Mouse (Mus musculus): ENCODE measurements around the gene Hspd1. TPM values are rescaled to one million over a fixed set of nuclear protein-coding genes. Genes with fewer than 3 reads are reported as not detected.

Gene Hspd1
- total and polyA plus RNA-seq, 3 experiments, result 306 to 885 (median 775) TPM

- Histone ChIP-seq H3K9me3 (replicated peaks; ENCODE audit: insufficient read depth, low read length) (no peaks in the 10 kb centered on the region), H3K36me3 (ENCODE audit: control insufficient read depth in 1 of 2, insufficient read depth in 2 of 2, low read length in 2 of 2) (peaks cover 13 to 50% of the 10 kb centered on the region in 2 experiments), H3K79me2 (ENCODE audit: control insufficient read depth, insufficient read depth, low read length, poor library complexity) (peaks cover 4% of the 10 kb centered on the region; the same call in 1 of the 2 replicates), H3K4me3 (ENCODE audit: control insufficient read depth in 1 of 2, insufficient read depth in 1 of 2, low read depth in 2 of 2, low read length in 2 of 2) (no peak overlapping the region), H3K27ac (ENCODE audit: control insufficient read depth, low read depth, low read length) (peak overlapping the region; percentile 63), H3K9ac (ENCODE audit: control insufficient read depth, low read depth, low read length, poor library complexity, severe bottlenecking) (no peak overlapping the region), H3K27me3 (ENCODE audit: control insufficient read depth in 1 of 2, insufficient read depth in 2 of 2, low read length in 2 of 2) (no peaks in the 10 kb centered on the region), H3K4me1 (ENCODE audit: control insufficient read depth in 1 of 2, insufficient read depth in 2 of 2, low read length in 2 of 2) (peaks cover 7 to 19% of the 10 kb centered on the region in 2 experiments)
- TF ChIP-seq SIN3A (IDR thresholded peaks at IDR 0.05; ENCODE audit: low read length) (no peak), POLR2AphosphoS2 (IDR thresholded peaks at IDR 0.05; ENCODE audit: low read length) (no peak; the same call in none of the 2 replicates), ELF1 (IDR thresholded peaks at IDR 0.05; ENCODE audit: low read depth, low read length) (no peak), CTCF (IDR thresholded peaks at IDR 0.05 in 2 of 3, conservative IDR thresholded peaks at IDR 0.05 in 1 of 3; ENCODE audit: control insufficient read depth in 1 of 3, insufficient read depth in 1 of 3, low read depth in 2 of 3, low read length in 3 of 3, poor library complexity in 1 of 3, severe bottlenecking in 1 of 3) (no peak), BHLHE40 (IDR thresholded peaks at IDR 0.05; ENCODE audit: borderline replicate concordance, low read depth, low read length) (no peak), MAZ (IDR thresholded peaks at IDR 0.05; ENCODE audit: low read depth, low read length) (no peak), UBTF (IDR thresholded peaks at IDR 0.05; ENCODE audit: borderline replicate concordance, insufficient read depth, low read depth, low read length) (no peak), ZKSCAN1 (IDR thresholded peaks at IDR 0.05; ENCODE audit: low read depth, low read length) (no peak), ETS1 (IDR thresholded peaks at IDR 0.05; ENCODE audit: low read depth, low read length) (no peak), ZNF384 (IDR thresholded peaks at IDR 0.05; ENCODE audit: low read depth, low read length) (no peak)
- DNase-seq (ENCODE audit: low read depth, low spot score), result no peak
Measured at GRCm38 (mm10) chr1:55076395-55076743, 11.7 kb downstream of the Hspd1 start.

DNA sequence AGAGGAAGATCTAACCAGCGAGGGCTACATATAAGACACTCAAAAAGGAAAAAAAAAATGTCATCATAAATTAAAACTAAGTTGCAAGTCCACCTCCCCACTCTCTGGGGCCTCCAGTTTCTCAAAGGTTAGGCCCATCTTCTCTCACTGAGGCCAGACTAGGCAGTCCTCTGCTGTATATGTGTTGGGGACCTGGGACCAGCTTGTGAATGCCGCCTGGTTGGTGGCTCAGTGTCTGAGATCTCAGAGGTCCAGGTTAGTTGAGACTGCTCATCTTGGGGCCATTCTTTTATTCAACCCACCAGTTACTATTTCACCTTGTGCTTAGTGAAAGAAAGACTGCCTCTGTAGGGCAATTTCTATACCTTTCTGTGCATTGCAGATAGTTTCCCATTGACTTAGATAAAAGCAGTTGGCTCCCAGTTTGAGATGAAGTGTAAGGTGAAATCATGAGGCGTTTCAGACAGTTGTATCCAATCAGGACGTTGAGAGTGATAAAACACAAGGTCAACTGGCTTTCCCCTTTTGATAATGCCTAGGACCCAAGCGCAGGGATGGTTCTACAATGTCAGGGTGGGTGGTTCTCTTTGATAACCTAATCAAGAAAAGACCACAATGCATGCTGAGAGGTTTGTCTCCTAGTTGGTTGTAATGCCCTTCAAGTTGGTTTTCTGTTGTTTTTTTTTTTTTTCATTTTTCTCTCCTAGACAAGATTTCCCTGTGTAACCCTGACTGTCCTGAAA is 12.2 kb downstream of the Hspd1 start:
- H3K9ac ChIP-seq (ENCODE audit: control insufficient read depth, low read depth, low read length, poor library complexity, severe bottlenecking), result 0 out of 2 replicates have a peak overlapping the region, but pooled peaks have one; percentile 20
- H3K79me2 ChIP-seq (ENCODE audit: control insufficient read depth, insufficient read depth, low read length, poor library complexity), result peaks cover 2% of the 10 kb centered on the region; the same call in 1 of the 2 replicates
- peaks cover 11 to 45% of the 10 kb centered on the region in 2 experiments for H3K36me3 ChIP-seq (ENCODE audit: control insufficient read depth in 1 of 2, insufficient read depth in 2 of 2, low read length in 2 of 2)
- H3K27ac ChIP-seq (ENCODE audit: control insufficient read depth, low read depth, low read length), result peak overlapping the region; percentile 88
- no peaks in the 10 kb centered on the region for H3K9me3 ChIP-seq (replicated peaks; ENCODE audit: insufficient read depth, low read length)
- H3K27me3 ChIP-seq (ENCODE audit: control insufficient read depth in 1 of 2, insufficient read depth in 2 of 2, low read length in 2 of 2), result no peaks in the 10 kb centered on the region
- peaks cover 7 to 17% of the 10 kb centered on the region in 2 experiments for H3K4me1 ChIP-seq (ENCODE audit: control insufficient read depth in 1 of 2, insufficient read depth in 2 of 2, low read length in 2 of 2)
- DNase-seq (ENCODE audit: low read depth, low spot score), result peak; percentile 91
- H3K4me3 ChIP-seq (ENCODE audit: control insufficient read depth in 1 of 2, insufficient read depth in 1 of 2, low read depth in 2 of 2, low read length in 2 of 2), result no peak overlapping the region
- peak; percentile 88 for TF ChIP-seq MYB (IDR thresholded peaks at IDR 0.05; ENCODE audit: low read depth, low read length)
- no peak for TF ChIP-seq SMC3 (IDR thresholded peaks at IDR 0.05; ENCODE audit: low read depth, low read length)
- TF ChIP-seq HCFC1 (IDR thresholded peaks at IDR 0.05; ENCODE audit: low read depth, low read length), result no peak
- peak; percentile 55; the same call in 1 of the 2 replicates for TF ChIP-seq MXI1 (IDR thresholded peaks at IDR 0.05; ENCODE audit: low read depth, low read length)
- TF ChIP-seq TBP (IDR thresholded peaks at IDR 0.05; ENCODE audit: low read depth, low read length), result peak; percentile 41; the same call in 1 of the 2 replicates
- TF ChIP-seq MYC (IDR thresholded peaks at IDR 0.05; ENCODE audit: low read depth, low read length), result peak; percentile 79
- TF ChIP-seq USF2 (IDR thresholded peaks at IDR 0.05; ENCODE audit: borderline replicate concordance in 1 of 2, insufficient read depth in 1 of 2, low read depth in 1 of 2, low read length in 2 of 2), result no peak
- TF ChIP-seq ZC3H11A (IDR thresholded peaks at IDR 0.05; ENCODE audit: low read depth, low read length), result no peak
- no peak for TF ChIP-seq E2F4 (IDR thresholded peaks at IDR 0.05; ENCODE audit: borderline replicate concordance, low read depth, low read length)
- TF ChIP-seq CHD2 (IDR thresholded peaks at IDR 0.05; ENCODE audit: low read length), result peak; percentile 52; the same call in 1 of the 2 replicates
- peak; percentile 19; the same call in 1 of the 2 replicates for TF ChIP-seq KAT2A (conservative IDR thresholded peaks at IDR 0.05; ENCODE audit: low read depth, low read length)
- peak; percentile 94 to 97 for TF ChIP-seq EP300 (IDR thresholded peaks at IDR 0.05; ENCODE audit: low read depth in 1 of 2, low read length in 2 of 2)
- TF ChIP-seq ELF1 (IDR thresholded peaks at IDR 0.05; ENCODE audit: low read depth, low read length), result no peak
- no peak for TF ChIP-seq JUND (IDR thresholded peaks at IDR 0.05; ENCODE audit: low read depth, low read length)
- peak; percentile 84; the same call in 1 of the 2 replicates for TF ChIP-seq ZKSCAN1 (IDR thresholded peaks at IDR 0.05; ENCODE audit: low read depth, low read length)
- TF ChIP-seq CHD1 (IDR thresholded peaks at IDR 0.05; ENCODE audit: low read depth, low read length), result no peak
- no peak for TF ChIP-seq POLR2AphosphoS5 (IDR thresholded peaks at IDR 0.05; ENCODE audit: borderline replicate concordance, low read depth, low read length)
- TF ChIP-seq MEF2A (IDR thresholded peaks at IDR 0.05; ENCODE audit: extremely low read depth, insufficient replicate concordance, low read depth, low read length, poor library complexity, severe bottlenecking), result no peak
- no peak for TF ChIP-seq NELFE (IDR thresholded peaks at IDR 0.05; ENCODE audit: low read depth, low read length)
- peak; percentile 92 for TF ChIP-seq TCF12 (IDR thresholded peaks at IDR 0.05; ENCODE audit: low read depth, low read length)
- peak; percentile 67 for TF ChIP-seq BHLHE40 (IDR thresholded peaks at IDR 0.05; ENCODE audit: borderline replicate concordance, low read depth, low read length)
- TF ChIP-seq MAX (IDR thresholded peaks at IDR 0.05; ENCODE audit: low read length), result peak; percentile 66; the same call in 1 of the 2 replicates
- TF ChIP-seq UBTF (IDR thresholded peaks at IDR 0.05; ENCODE audit: borderline replicate concordance, insufficient read depth, low read depth, low read length), result no peak

Data from MEL (cell line).